8 mouse cellular contexts compared by ENCODE assay signal in the genomic region with DNA sequence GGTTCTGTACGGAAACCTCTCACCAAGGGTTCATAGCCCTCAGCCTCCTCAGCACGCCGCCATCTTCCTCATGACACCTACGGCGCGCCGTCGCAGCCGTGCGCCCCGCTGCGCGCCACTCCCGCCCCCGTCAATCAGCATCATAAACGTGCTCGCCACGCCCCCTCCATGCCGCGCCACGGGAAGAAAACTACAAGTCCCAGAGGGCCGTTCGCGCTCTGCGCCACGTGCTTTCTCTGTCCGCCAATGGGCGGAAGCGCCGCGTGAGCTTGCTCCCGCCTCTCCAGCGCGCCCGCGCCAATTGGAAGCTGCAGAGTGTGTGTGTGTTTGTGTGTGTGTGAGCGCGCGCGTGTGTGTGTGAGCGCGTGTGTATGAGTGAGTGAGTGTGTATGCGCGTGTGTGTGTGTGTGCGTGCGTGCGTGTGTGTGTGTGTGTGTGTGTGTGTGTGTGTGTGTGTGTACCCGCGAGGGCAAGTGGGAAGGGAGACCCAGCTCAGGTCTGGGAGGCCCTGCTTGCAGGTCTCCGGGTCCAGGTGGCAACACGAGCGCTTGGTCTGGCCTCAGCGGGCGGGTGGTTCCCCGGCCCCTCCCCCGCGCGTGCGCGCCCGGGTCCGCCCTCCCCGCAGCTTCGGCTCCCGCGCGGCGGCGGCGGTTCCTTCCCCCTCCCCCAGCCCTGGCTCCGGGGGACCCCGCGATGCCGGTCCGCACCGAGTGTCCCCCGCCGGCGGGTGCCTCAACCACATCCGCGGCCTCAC. TPM values are rescaled to one million over a fixed set of nuclear protein-coding genes. Genes with fewer than 3 reads are reported as not detected.
A peak's percentile ranks its signal among the peaks of the same experiment; 100 is the strongest.
DNase-seq lines count a peak whose midpoint lies in the region; ATAC-seq lines count a peak whose summit lies in the region.

A gene (plus strand): TSS at position 183 of the 754 bp plus-strand sequence.

- WGBS in hindbrain, embryonic 16.5 days: under 1% methylated on average over 58 of the region's 81 CpGs
- WGBS in macrophage (ENCODE audit: missing documents): 1% methylated on average over 63 of the region's 81 CpGs

- H3K9me3 ChIP-seq in hindbrain, embryonic 16.5 days (ENCODE audit: control insufficient read depth, low read length): no peaks in the 10 kb centered on the region

- H3K36me3 ChIP-seq in hindbrain, embryonic 16.5 days (ENCODE audit: control insufficient read depth, insufficient read depth, low read length): no peaks in the 10 kb centered on the region
- no peaks in the 10 kb centered on the region for H3K36me3 ChIP-seq in macrophage (ENCODE audit: inconsistent target)

- H3K4me3 ChIP-seq in hindbrain, embryonic 16.5 days (ENCODE audit: low read length): peak within 1 kb of the TSS; percentile 80
- peak within 1 kb of the TSS; percentile 68 for H3K4me3 ChIP-seq in macrophage (ENCODE audit: inconsistent target)

- peak; percentile 100 for DNase-seq in WW6 (ENCODE audit: low read depth, low spot score)
- peak; percentile 98 to 99 for DNase-seq in cerebellum, postnatal 4 days (ENCODE audit: low spot score in 2 of 2)
- DNase-seq in gastrocnemius, adult 18-20 months (ENCODE audit: low spot score): peak; percentile 99
- peak; percentile 98 to 99 for DNase-seq in left cerebral cortex, adult 18-20 months (ENCODE audit: low spot score in 2 of 2)
- peak; percentile 99 for DNase-seq in right cerebral cortex, adult 18-20 months
- peak; percentile 93 for DNase-seq in urinary bladder, postnatal 10 days (ENCODE audit: low spot score)

- H3K9ac ChIP-seq in hindbrain, embryonic 16.5 days (ENCODE audit: low read depth, low read length): peak within 1 kb of the TSS; percentile 88

- peak; percentile 97 for ATAC-seq in hindbrain, embryonic 16.5 days

- no peaks in the 10 kb centered on the region for H3K27me3 ChIP-seq in hindbrain, embryonic 16.5 days (replicated peaks; ENCODE audit: control insufficient read depth, insufficient read depth, low read length)

- peak within 1 kb of the TSS; percentile 82 for H3K4me2 ChIP-seq in hindbrain, embryonic 16.5 days (ENCODE audit: low read length)

- H3K27ac ChIP-seq in hindbrain, embryonic 16.5 days (ENCODE audit: low read depth, low read length): peak within 1 kb of the TSS; percentile 88
- peak within 1 kb of the TSS; percentile 25 for H3K27ac ChIP-seq in macrophage

- peaks cover 56% of the 10 kb centered on the region for H3K79me2 ChIP-seq in macrophage (ENCODE audit: inconsistent target)

- peaks cover 23% of the 10 kb centered on the region for H3K4me1 ChIP-seq in hindbrain, embryonic 16.5 days (ENCODE audit: control insufficient read depth, insufficient read depth, low read depth, low read length)

RNA-seq across cellular contexts. Expression of the gene that starts here (rescaled TPM):
- 10 to 100 TPM; 62.9 to 69.0 TPM for total RNA-seq in gastrocnemius, adult 18-20 months (2021)
- 22.2 and 24.7 TPM in 2 replicates for polyA plus RNA-seq in hindbrain, embryonic 16.5 days (2015; fragmentation: Nextera tagmentation; extraction: Ambion mirVana)
- 10 to 100 TPM; 49.4 TPM for total RNA-seq in left cerebral cortex, adult 18-20 months (2021)
- total RNA-seq in macrophage (2018; cell fraction: chromatin; rRNA removed): 1 to 10 TPM; 1.1 to 7.8 (median 3.5) TPM
- total RNA-seq in macrophage (2018; cell fraction: cytosol; rRNA removed): 10 to 100 TPM in 15 of 26 experiments, 1 to 10 TPM in 11; 7.0 to 15.8 (median 10.1) TPM
- total RNA-seq in macrophage (2018; cell fraction: nucleus; rRNA removed): 10 to 100 TPM in 4 of 26 experiments, 1 to 10 TPM in 22; 2.3 to 13.0 (median 5.6) TPM
- polyA plus RNA-seq in macrophage (2018): 8.3 to 13.8 TPM (median 11.1 TPM) in 3 replicates

Comparison
In these comparisons a context has a peak if more than half of its experiments do, and no peak if none do; other contexts are left out.
1. Peak in every context shown above with its lines: DNase-seq, ATAC-seq, H3K4me3 ChIP-seq and H3K27ac ChIP-seq.